In genomic region chr2:146228435-146228834, GRCm38 (mm10) we compare ENCODE assay signal across 28 mouse cellular contexts. TPM values are rescaled to one million over a fixed set of nuclear protein-coding genes. Genes with fewer than 3 reads are reported as not detected.
"Had no signal": no experiment of that assay in that cellular context is flagged by ENCODE, and none has a peak within 500 bp of the region (broad histone marks: within the 10 kb centered on the region; RNA-seq: fewer than 3 reads in every experiment).

No protein-coding gene starts in this region.

- H3K9ac ChIP-seq: heart, embryonic 13.5 days; heart, embryonic 15.5 days; hindbrain, embryonic 13.5 days; hindbrain, embryonic 15.5 days; kidney, embryonic 15.5 days; limb, embryonic 13.5 days; limb, embryonic 15.5 days; liver, embryonic 12.5 days; liver, embryonic 14.5 days had no signal

- DNase-seq: gastrocnemius, postnatal 14 days; gastrocnemius, postnatal 36 days; heart, adult 11 months; heart, adult 2 months; heart, postnatal 14 days; heart, postnatal 36 days; kidney, adult 11 months; kidney, adult 2 months; kidney, adult 9 months; kidney, postnatal 14 days; kidney, postnatal 36 days; layer of hippocampus, adult 9-11 months; layer of hippocampus, postnatal 36 days had no signal

- H3K4me3 ChIP-seq: heart, adult 2 months; heart, embryonic 13.5 days; heart, embryonic 15.5 days; hindbrain, embryonic 13.5 days; hindbrain, embryonic 15.5 days; kidney, embryonic 15.5 days; limb, embryonic 13.5 days; limb, embryonic 15.5 days; liver, embryonic 12.5 days had no signal

- H3K9me3 ChIP-seq: heart, embryonic 13.5 days; heart, embryonic 15.5 days; hindbrain, embryonic 13.5 days; hindbrain, embryonic 15.5 days; kidney, embryonic 15.5 days; limb, embryonic 13.5 days; limb, embryonic 15.5 days; liver, embryonic 12.5 days had no signal

- H3K27ac ChIP-seq: heart, adult 2 months; heart, embryonic 13.5 days; heart, embryonic 15.5 days; hindbrain, embryonic 13.5 days; hindbrain, embryonic 15.5 days; hindbrain, postnatal 0 days; kidney, embryonic 15.5 days; kidney, postnatal 0 days; limb, embryonic 13.5 days; limb, embryonic 15.5 days; liver, embryonic 12.5 days; liver, embryonic 14.5 days had no signal

- H3K36me3 ChIP-seq: heart, embryonic 13.5 days; heart, embryonic 15.5 days; hindbrain, embryonic 13.5 days; hindbrain, embryonic 15.5 days; kidney, embryonic 15.5 days; limb, embryonic 13.5 days; limb, embryonic 15.5 days; liver, embryonic 12.5 days had no signal

- H3K4me2 ChIP-seq: heart, embryonic 11.5 days; heart, embryonic 13.5 days; heart, embryonic 15.5 days; hindbrain, embryonic 13.5 days; hindbrain, embryonic 15.5 days; kidney, embryonic 15.5 days; limb, embryonic 13.5 days; limb, embryonic 15.5 days; liver, embryonic 12.5 days had no signal

- ATAC-seq: hindbrain, postnatal 0 days; intestine, embryonic 16.5 days; liver, embryonic 12.5 days had no signal

RNA-seq across cellular contexts. Expression of gene Insm1, which starts 6.7 kb away (rescaled TPM):
- polyA plus RNA-seq: gonadal fat pad, adult 2 months; heart, adult 2 months; heart, embryonic 11.5 days; heart, embryonic 13.5 days; heart, embryonic 15.5 days; heart, postnatal 0 days; kidney, postnatal 0 days; limb, embryonic 13.5 days; liver, embryonic 12.5 days had no signal
